Mouse (Mus musculus): ENCODE measurements around the gene Nr0b2.
A peak's percentile ranks its signal among the peaks of the same experiment; 100 is the strongest.

The Nr0b2 gene

GRCm38 (mm10) chr4:133563123-133563571 lies 10.0 kb downstream of the Nr0b2 start:
- DNase-seq, result no peak

- DNase-seq, result no peak
These were observed 14.1 kb downstream of the Nr0b2 start for GRCm38 (mm10) chr4:133567251-133567650.

- no peak for DNase-seq
These were observed 16.3 kb downstream of the Nr0b2 start for GRCm38 (mm10) chr4:133569291-133570065.

- DNase-seq, result no peak
These were observed 16.9 kb downstream of the Nr0b2 start for GRCm38 (mm10) chr4:133570066-133570466.

- DNase-seq, result peak; percentile 91
These were observed 21.1 kb downstream of the Nr0b2 start, which contains the start of gene Gpatch3 for GRCm38 (mm10) chr4:133574070-133574842. Gene Gpatch3 (plus strand): TSS chr4:133574745.

GRCm38 (mm10) chr4:133574843-133575202 lies 21.6 kb downstream of the Nr0b2 start:
- no peak for DNase-seq

- no peak for DNase-seq
These were observed 24.8 kb downstream of the Nr0b2 start for GRCm38 (mm10) chr4:133577983-133578382.

GRCm38 (mm10) chr4:133583690-133584058 lies 30.5 kb downstream of the Nr0b2 start:
- DNase-seq, result no peak

GRCm38 (mm10) chr4:133584059-133584951 lies 31.1 kb downstream of the Nr0b2 start, which contains the start of gene Gpn2:
Gene Gpn2 (plus strand): TSS chr4:133584362.
- peak; percentile 85 for DNase-seq

GRCm38 (mm10) chr4:133592570-133592969 lies 39.4 kb downstream of the Nr0b2 start:
- peak; percentile 71 for DNase-seq

GRCm38 (mm10) chr4:133595538-133595937 lies 42.4 kb downstream of the Nr0b2 start:
- no peak for DNase-seq

GRCm38 (mm10) chr4:133596084-133596483 lies 42.9 kb downstream of the Nr0b2 start:
- DNase-seq, result no peak

GRCm38 (mm10) chr4:133598616-133599015 lies 45.4 kb downstream of the Nr0b2 start:
- no peak for DNase-seq

GRCm38 (mm10) chr4:133599116-133599515 lies 45.9 kb downstream of the Nr0b2 start:
- DNase-seq, result peak; percentile 33

- peak; percentile 91 for DNase-seq
These were observed 46.4 kb downstream of the Nr0b2 start for GRCm38 (mm10) chr4:133599571-133600073.

GRCm38 (mm10) chr4:133600306-133600705 lies 47.1 kb downstream of the Nr0b2 start:
- no peak for DNase-seq

GRCm38 (mm10) chr4:133601721-133602218 lies 48.6 kb downstream of the Nr0b2 start, which contains the start of gene Sfn:
Gene Sfn (minus strand): TSS chr4:133602168.
- DNase-seq, result peak; percentile 65

GRCm38 (mm10) chr4:133603056-133603455 lies 49.9 kb downstream of the Nr0b2 start:
- no peak for DNase-seq

GRCm38 (mm10) chr4:133604175-133604574 lies 51.0 kb downstream of the Nr0b2 start:
- DNase-seq, result no peak

- DNase-seq, result no peak
These were observed 51.7 kb downstream of the Nr0b2 start for GRCm38 (mm10) chr4:133604856-133605255.

GRCm38 (mm10) chr4:133605330-133605729 lies 52.2 kb downstream of the Nr0b2 start:
- DNase-seq, result no peak
